Mouse (Mus musculus) heart, postnatal 25 days (tissue): ENCODE measurements around the gene Klrb1a. TPM values are rescaled to one million over a fixed set of nuclear protein-coding genes. Genes with fewer than 3 reads are reported as not detected.

Source experiments
- DNase-seq: peaks from one replicate; pipeline ENCODE4 v3.0.0; 2022; ENCODE audit warnings: low spot score
- intact Hi-C: fragments of 180-260 bp; cut with DNase I; formaldehyde crosslinking; loops from one replicate; pipeline ENCODE4 v1.15.1; 2025
- total RNA-seq, 2 experiments: library from RNA; stranded (reverse); gene quantifications; 2 replicates each; pipeline ENCODE4 v1.2.3; 2021

Gene Klrb1a
- total RNA-seq, 2 experiments from 2014 or later, result not detected

DNA sequence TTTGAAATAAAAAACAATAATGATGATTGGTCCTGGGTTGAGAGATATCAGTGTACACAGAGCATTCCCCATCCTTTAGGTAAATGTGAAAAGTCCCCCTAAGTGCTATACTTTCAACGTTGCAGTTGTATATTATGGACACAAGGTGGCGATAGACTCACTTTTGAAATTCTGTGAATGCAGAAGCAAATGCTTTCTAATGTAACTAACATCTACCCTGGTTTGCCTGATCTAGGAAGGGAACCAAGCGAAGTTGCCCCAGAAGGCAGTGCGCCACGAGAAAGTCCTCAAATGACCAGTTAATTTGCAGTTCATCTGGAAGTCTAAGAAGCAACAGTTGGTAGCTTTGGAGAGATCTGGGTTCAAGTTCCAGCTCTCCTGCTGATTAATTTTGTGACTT, 18.8 kb downstream of the Klrb1a start:
- intact Hi-C loops, result loop anchor here (2.0 to 5.0 kb wide), 2 partner anchors 26 to 148 kb away; no protein-coding TSS in a partner anchor
- DNase-seq, result no peak

DNA sequence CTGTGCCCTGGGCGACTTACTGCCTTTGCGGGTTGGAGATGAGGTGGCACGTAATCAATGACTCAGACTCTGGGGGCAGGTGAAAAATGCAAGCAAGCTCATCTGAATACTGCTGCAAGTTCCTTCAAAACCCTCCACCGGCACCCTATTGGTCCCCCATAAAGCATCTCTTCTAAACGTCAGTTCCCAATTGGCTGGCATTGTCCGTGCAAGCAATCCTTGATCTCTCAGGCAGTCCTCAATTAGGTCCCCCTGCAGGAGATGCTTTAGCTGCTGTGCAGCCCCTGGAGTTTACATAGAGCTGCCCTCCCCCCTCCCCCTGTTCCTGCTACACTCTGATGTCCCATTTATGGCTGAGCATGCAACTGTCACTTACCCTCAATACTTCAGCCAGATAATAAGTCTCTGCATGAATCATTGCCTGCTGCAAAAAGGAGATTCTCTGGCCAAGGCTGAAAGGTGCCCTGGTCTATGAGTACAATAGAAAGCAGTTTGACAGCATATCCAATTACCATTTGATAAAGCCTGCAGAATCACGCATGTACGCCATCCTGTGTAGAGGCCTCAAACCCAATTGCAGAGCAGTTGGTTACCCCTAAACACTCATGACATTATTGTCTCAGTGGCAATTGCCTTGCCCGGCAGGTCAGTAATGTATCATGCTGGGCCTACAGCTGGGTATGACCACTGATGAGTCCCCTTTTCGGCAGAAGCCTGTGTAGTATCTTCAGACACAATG, 20.7 kb downstream of the Klrb1a start:
- intact Hi-C loops, result loop anchor here (5.0 kb wide), 1 partner anchor 150 kb away; no protein-coding TSS in a partner anchor
- DNase-seq, result no peak

DNA sequence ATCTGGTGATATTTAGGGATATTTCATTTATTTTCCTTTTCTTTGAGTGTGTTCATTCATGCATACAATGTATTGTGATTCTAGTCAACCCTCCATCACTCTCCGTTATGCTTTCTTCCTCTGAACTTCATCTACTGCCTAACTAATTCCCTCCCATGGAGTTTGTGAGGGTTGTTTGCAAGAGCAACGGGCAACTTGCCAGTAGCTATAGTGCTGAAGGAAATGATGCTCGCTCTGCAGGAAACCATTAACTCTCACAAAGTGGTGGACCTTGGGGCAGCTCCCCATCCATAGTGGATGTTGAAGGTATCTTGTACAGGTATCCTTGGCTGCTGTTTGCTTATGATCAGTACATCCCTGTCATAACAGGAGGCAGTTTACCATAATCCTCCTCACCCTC, 21.3 kb downstream of the Klrb1a start:
- intact Hi-C loops, result loop anchor here (5.0 kb wide), 1 partner anchor 150 kb away; no protein-coding TSS in a partner anchor
- DNase-seq, result no peak

- no peak for DNase-seq
- intact Hi-C loops, result no loop called here
These were observed 23.8 kb downstream of the Klrb1a start for GRCm38 (mm10) chr6:128599555-128599954.

- intact Hi-C loops, result no loop called here
These were observed 24.9 kb downstream of the Klrb1a start for GRCm38 (mm10) chr6:128598256-128599047.

DNA sequence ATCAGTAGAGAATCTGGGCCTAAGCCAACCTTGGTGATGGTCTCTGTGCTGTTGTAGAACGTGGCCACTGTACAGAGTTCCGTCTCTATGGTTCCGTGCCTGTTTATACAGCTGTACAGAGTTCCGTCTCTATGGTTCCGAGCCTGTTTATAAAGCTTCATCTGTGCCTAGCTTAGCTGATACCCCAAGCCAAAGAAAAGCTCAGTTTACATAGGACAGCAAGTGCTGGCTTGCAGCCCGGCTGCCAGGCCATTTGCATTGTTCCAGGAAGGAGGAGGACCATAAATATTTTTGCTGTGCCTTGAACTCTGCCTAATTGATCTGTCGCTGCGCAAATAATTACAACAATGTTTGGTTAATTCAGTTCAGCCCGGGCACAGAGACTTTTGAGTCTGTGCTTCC, 26.2 kb downstream of the Klrb1a start:
- DNase-seq, result no peak
- intact Hi-C loops, result no loop called here

More at GRCm38 (mm10) chr6:128598256-128599047, 24.9 kb downstream of the Klrb1a start:
- DNase-seq, result no peak

DNA sequence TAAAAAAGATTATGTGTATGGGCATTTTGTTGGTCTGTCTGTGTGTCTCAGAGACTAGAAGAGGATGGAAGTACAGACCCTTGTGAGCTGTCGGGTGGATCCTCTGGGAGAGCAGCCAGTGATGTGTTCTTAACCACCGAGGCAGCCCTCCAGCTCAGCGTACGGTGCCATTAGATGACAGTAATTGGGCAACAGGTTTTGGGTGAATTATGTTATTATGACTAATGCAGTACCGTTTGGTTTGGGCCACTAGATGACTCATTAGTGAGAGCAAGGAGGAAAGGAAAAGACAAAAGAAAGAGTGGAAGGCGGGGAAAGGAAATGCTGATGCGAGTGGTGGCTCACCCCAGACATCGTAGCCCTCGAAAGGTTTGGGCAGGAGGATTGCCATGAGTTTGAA, 28.7 kb downstream of the Klrb1a start:
- intact Hi-C loops, result no loop called here
- no peak for DNase-seq

DNA sequence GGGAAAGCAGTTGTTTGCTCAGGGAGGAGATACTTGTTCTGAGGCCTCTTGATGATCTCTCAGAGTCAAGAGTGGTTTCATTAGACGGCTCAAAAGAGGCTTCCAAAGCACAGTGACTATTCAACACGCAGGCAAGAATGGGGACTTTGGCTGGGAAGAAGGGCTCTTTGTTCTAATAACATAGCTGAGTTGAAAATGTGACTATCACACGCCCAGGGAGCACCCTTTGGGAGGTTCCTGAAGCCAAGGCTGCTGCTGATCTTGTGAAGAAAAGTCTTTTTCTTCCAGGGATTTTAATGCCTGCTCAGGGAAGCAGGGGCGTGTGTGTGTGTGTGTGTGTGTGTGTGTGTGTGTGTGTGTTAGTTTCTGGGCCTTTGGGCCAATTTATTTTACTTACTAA, 33.9 kb downstream of the Klrb1a start:
- intact Hi-C loops, result no loop called here
- no peak for DNase-seq

DNA sequence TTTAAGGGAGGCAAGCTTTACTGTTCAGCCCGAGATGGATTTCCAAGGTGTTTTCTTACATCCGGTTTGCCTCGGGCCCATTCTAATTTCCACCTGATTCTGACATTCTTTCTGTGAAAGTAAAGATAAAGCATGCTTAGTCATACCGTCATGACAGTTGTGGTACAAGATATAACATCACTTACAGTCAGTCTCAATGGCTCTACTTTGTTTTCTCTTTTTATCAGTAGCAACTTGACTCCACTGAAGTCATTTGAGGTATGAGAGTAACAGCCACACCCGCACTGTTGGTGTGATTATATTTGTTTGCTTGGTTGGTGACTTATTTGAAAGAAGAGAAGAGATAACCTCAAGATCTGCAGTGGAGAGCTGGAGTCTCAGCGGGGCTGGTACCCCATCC, 35.7 kb downstream of the Klrb1a start:
- no peak for DNase-seq
- intact Hi-C loops, result no loop called here

DNA sequence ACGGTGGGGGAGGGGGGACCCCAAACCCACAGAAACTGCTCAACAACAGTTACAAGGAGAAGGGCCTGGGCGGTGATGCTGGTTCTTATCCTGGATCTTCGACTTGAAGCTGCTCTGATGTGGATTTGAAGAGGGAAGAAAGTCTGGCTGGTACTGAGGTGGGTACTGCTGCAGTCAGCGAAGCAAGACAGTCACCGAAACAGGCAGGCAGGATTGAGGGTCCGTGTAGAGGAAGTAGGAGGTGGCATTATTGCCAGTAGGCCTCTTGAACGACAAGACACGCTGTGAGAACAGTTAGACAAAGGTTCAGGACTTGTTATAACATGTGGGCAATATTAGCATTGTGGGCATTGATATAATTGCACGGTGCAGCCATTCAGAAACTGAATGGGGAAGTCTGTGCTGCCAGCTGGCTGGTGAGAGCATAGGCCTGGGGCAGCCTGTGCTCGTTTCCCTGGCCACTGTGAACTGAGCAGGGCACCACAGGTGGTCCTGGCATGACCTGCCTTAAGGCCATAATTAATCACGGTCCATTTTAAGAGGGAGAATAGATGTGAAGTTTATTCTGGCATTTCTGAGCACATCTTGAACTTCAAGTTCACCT, 37.6 kb downstream of the Klrb1a start:
- DNase-seq, result no peak
- intact Hi-C loops, result no loop called here

DNA sequence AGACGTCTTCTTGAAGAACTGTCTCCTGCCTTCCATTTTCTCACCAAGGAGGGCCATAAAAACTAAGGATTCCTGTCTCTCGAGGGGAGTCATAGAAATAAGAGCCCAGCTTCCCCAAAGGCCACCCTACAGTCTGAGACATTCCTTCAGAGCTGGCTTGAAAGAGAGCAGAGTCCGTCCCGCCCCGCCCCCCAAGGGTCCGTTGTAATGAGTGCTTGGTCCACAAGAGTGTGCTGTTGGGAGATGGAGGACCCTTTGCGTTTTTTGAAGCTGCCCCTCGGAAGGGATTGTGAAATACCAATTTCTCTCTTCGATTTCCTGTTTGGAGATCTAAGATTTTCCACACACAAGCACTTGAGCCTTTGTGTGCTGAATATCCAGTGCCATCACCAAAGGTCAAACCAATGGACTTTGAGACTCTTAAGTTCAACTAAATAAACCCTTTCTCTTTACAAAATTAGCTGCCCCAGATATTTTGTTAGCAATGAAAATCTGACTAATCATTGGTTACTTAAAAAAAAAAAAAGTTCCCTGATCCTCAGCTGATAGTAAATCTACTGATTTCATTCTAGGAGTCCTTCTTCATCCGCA, 39.2 kb downstream of the Klrb1a start:
- no peak for DNase-seq
- intact Hi-C loops, result no loop called here

- no peak for DNase-seq
- intact Hi-C loops, result no loop called here
These were observed 41.8 kb downstream of the Klrb1a start, which contains the start of gene A2ml1 for GRCm38 (mm10) chr6:128581508-128581907. Gene A2ml1, minus strand, starts transcription at chr6:128581608.

GRCm38 (mm10) chr6:128577301-128577700, 46.0 kb downstream of the Klrb1a start:
- no peak for DNase-seq
- intact Hi-C loops, result no loop called here

DNA sequence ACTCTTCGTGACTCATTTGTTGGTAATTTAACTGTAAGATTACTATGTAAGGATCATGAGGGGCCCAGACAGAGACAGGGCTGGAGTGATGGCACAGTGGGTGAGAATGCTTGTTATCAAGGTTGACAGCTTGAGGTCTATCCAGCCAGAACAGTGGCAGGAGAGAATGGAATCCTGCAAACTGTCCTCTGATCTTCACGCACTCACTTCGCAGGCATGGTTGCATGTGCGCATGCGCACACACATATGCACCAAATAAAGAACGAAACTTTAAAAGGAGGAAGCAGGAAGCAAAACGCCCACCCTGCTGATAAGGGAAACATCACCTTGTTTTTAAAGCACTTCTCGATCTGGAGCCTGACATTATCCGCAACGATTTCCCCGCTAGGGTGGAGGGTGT, 56.7 kb downstream of the Klrb1a start:
- no peak for DNase-seq
- intact Hi-C loops, result no loop called here

Other genes starting within 250 kb of the Klrb1a start
- gene Tex52, start 248.1 kb downstream of the Klrb1a start, total RNA-seq, result not detected
- not detected for gene Gm44596, start 248.0 kb downstream of the Klrb1a start, total RNA-seq
- gene Nrip2, start 224.2 kb downstream of the Klrb1a start, total RNA-seq, result 1 to 10 TPM; 1.1 to 2.4 TPM
- 10 to 100 TPM; 17.1 to 18.8 TPM for gene Itfg2, start 198.6 kb downstream of the Klrb1a start, total RNA-seq
- 100 to 1,000 TPM; 368 to 372 TPM for gene Fkbp4, start 184.9 kb downstream of the Klrb1a start, total RNA-seq
- gene Pzp, start 96.8 kb downstream of the Klrb1a start, total RNA-seq, result 1 to 10 TPM; 1.5 to 1.7 TPM
- gene A2ml1, start 41.9 kb downstream of the Klrb1a start, total RNA-seq, result not detected
- gene Clec2h, start 38.9 kb upstream of the Klrb1a start, total RNA-seq, result under 1 TPM in 1 of 2 experiments, not detected in 1; 0.56 TPM
- not detected for gene Klrb1, start 99.5 kb upstream of the Klrb1a start, total RNA-seq
- gene Klrb1c, start 165.7 kb upstream of the Klrb1a start, total RNA-seq, result under 1 TPM in 1 of 2 experiments, not detected in 1; 0.28 TPM
- not detected for gene Gm44511, start 202.8 kb upstream of the Klrb1a start, total RNA-seq
- under 1 TPM in 1 of 2 experiments, not detected in 1; 0.10 TPM for gene Klrb1b, start 202.8 kb upstream of the Klrb1a start, total RNA-seq